Mouse (Mus musculus) left cerebral cortex, adult 18-20 months (tissue): ENCODE measurements around the gene Otub2. TPM values are rescaled to one million over a fixed set of nuclear protein-coding genes. Genes with fewer than 3 reads are reported as not detected.

ENCODE experiments used
- DNase-seq, 2 experiments: peaks; one replicate each; pipeline ENCODE4 v3.0.0; 2021 to 2022; ENCODE audit warnings: low spot score in 2 of 2, mixed read lengths in 1 of 2
- total RNA-seq, 2 experiments: library from RNA; stranded (reverse); gene quantifications; 2 replicates each; pipeline ENCODE4 v1.2.3; 2021

Otub2 gene
- total RNA-seq, 2 experiments from 2014 or later = 32.7 to 38.9 TPM

- no peak for DNase-seq
Observed at GRCm38 (mm10) chr12:103368777-103369176, 19.7 kb upstream of the Otub2 start.

GRCm38 (mm10) chr12:103370861-103371260 is 17.6 kb upstream of the Otub2 start:
- no peak for DNase-seq

GRCm38 (mm10) chr12:103371711-103372110 is 16.8 kb upstream of the Otub2 start:
- DNase-seq = peak; percentile 57 to 72

- no peak for DNase-seq
Observed at GRCm38 (mm10) chr12:103373530-103374236, 14.8 kb upstream of the Otub2 start.

GRCm38 (mm10) chr12:103376124-103376523 is 12.4 kb upstream of the Otub2 start:
- peak; percentile 68 to 77 for DNase-seq

GRCm38 (mm10) chr12:103376774-103377173 is 11.7 kb upstream of the Otub2 start:
- DNase-seq = peak; percentile 46 to 70

- no peak for DNase-seq
Observed at GRCm38 (mm10) chr12:103380226-103380625, 8.3 kb upstream of the Otub2 start.

- no peak for DNase-seq
Observed at GRCm38 (mm10) chr12:103389348-103389727, 856 bp downstream of the Otub2 start.

- no peak for DNase-seq
Observed at GRCm38 (mm10) chr12:103389982-103390381, 1.5 kb downstream of the Otub2 start.

- DNase-seq = peak; percentile 69 to 76
Observed at GRCm38 (mm10) chr12:103391098-103391497, 2.6 kb downstream of the Otub2 start.

- DNase-seq = no peak
Observed at GRCm38 (mm10) chr12:103393528-103393927, 5.0 kb downstream of the Otub2 start.

- no peak for DNase-seq
Observed at GRCm38 (mm10) chr12:103395486-103396275, 7.2 kb downstream of the Otub2 start.

- DNase-seq = no peak
Observed at GRCm38 (mm10) chr12:103396751-103397150, 8.3 kb downstream of the Otub2 start.

- no peak for DNase-seq
Observed at GRCm38 (mm10) chr12:103404131-103404530, 15.6 kb downstream of the Otub2 start.

- no peak for DNase-seq
Observed at GRCm38 (mm10) chr12:103407720-103408119, 19.2 kb downstream of the Otub2 start, which contains the start of gene 9330161L09Rik. TSS of gene 9330161L09Rik (minus strand) at chr12:103407820.

GRCm38 (mm10) chr12:103408144-103408543 is 19.7 kb downstream of the Otub2 start:
- DNase-seq = peak; percentile 66 to 78

- peak in 1 of 2 experiments; percentile 23 for DNase-seq
Observed at GRCm38 (mm10) chr12:103425016-103425728, 36.7 kb downstream of the Otub2 start.

GRCm38 (mm10) chr12:103425729-103426470 is 37.4 kb downstream of the Otub2 start, which contains the start of gene Ddx24:
TSS of gene Ddx24 (minus strand) at chr12:103425830.
- DNase-seq = peak; percentile 94 to 99

- DNase-seq = no peak
Observed at GRCm38 (mm10) chr12:103426710-103427109, 38.2 kb downstream of the Otub2 start.

GRCm38 (mm10) chr12:103433430-103433829 is 44.9 kb downstream of the Otub2 start:
- no peak for DNase-seq
